Mouse (Mus musculus) megakaryocyte, embryonic 14.5 days (primary cell): Measurements from ENCODE around the gene Plagl1.

Experiments used
- FLI1 ChIP-seq: IDR thresholded peaks from 2 replicates; pipeline ENCODE4 v1.6.1; 2012; ENCODE audit warnings: low read length, inconsistent platforms, mixed read lengths
- GATA1 ChIP-seq: IDR thresholded peaks from 3 replicates; pipeline ENCODE4 v1.6.1; 2012; ENCODE audit warnings: mixed read lengths, low read length, inconsistent platforms, borderline replicate concordance

GRCm38 (mm10) chr10:13102360-13102759 lies 42.1 kb downstream of the Plagl1 start:
- TF ChIP-seq GATA1 (no peak), FLI1 (no peak)
